Mouse (Mus musculus): ENCODE measurements around the gene Msmb. TPM values are rescaled to one million over a fixed set of nuclear protein-coding genes. Genes with fewer than 3 reads are reported as not detected.
"Not testable (repeated sequence)": the region's sequence is repeated elsewhere in the genome, so short reads cannot be mapped to it uniquely, and the experiment has no call there.

Msmb gene
- polyA plus RNA-seq, 1 experiment from 2014 or later: not detected

DNA sequence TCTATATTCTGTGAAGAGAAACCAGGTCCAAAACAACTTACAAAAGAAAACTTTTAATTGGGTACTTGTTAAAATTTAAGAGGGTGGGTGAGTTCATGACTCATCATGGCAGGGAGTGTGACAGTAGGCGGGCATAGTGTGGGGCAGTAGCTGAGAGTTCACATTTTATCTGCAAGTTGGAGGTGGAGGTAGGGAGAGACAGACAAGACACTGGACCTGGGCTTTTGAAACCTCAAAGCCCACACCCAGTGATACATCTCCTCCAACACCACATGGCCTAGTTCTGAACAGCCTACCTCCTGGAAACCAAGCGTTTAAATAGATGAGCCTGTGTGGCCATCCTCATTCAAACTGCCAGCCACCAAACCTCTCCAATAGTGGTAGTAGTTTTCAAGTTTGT lies 33.5 kb downstream of the Msmb start:
- no peak for TF ChIP-seq CTCF (IDR thresholded peaks at IDR 0.05)
- ChIA-PET CTCF (no interaction called here), POLR2A (no interaction called here)
- no peaks in the 10 kb centered on the region for H3K27me3 ChIP-seq
- DNase-seq (ENCODE audit: low read depth, low spot score) (no peak), ATAC-seq (no peak)
- in situ Hi-C loops (cut with MboI; ENCODE audit: low pct_unique_long_range_greater_than_20kb): no loop called here

DNA sequence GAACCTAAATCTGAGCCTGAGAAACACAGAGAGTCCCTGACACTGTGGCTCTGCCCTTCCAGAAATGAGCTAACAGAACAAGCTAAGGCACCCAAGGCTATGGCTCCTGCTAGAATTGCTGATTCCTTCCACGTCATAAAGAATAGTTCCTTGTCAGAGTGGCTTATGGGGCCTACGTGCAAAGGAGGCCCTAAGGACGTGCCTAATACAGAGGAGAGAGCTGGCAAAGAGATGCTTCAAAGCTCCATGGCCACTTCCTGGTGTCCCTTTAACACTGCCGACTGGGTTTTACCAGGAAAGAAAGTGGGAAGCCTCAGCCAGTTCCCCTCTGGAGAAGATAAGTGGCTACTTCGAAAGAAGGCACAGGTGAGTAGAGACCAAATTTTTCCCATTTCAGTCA lies 34.8 kb downstream of the Msmb start:
- ATAC-seq; CTCF ChIA-PET; H3K27me3 ChIP-seq; DNase-seq (ENCODE audit: low read depth, low spot score); in situ Hi-C loops (cut with MboI; ENCODE audit: low pct_unique_long_range_greater_than_20kb): not testable (repeated sequence)
- POLR2A ChIA-PET: interaction anchor here (0.7 kb wide), 1 partner anchor 22 kb away, joined by 4 read pairs; no protein-coding TSS in a partner anchor

DNA sequence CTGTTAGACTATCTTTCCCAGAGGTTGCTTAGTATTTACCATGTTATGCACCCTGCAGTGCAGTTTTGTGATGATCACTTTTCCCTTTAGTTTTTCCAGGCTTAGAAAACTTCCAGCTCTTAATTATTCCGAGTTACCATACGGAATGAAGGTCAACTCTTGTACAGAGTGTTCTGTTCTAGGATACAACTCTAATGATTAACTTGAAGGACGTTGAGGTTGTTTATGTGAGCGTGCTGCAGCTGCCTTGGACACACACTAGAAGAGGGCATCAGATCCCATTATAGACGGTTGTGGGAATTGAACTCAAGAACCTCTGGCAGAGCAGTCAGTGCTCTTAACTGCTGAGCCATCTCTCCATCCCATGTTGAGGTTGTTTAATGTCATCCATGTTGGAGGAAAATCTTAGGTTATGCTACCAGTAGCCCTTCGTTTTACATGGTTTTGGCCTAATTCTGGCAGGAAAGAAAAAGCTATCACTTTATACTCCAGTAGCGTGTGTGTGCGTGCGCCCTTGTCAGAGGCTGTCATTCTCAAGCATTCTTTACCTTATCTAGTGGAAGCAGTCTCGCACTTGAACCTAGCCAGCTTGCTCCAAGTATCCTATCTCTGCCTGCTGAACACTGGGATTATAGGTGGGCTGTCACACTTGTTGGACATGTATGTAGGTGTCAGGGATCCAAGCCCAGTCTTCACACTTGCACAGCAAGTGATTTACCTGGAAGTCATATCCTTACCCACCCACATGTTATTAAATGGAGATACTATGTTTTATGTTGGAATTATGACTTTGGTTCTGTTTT lies 37.8 kb downstream of the Msmb start:
- DNase-seq (ENCODE audit: low read depth, low spot score) (no peak), ATAC-seq (no peak)
- POLR2A ChIA-PET: no interaction called here
- TF ChIP-seq CTCF (IDR thresholded peaks at IDR 0.05): no peak
- no peaks in the 10 kb centered on the region for H3K27me3 ChIP-seq
- in situ Hi-C loops (cut with MboI; ENCODE audit: low pct_unique_long_range_greater_than_20kb): no loop called here
- CTCF ChIA-PET: interaction anchor here (1.2 to 1.6 kb wide), 2 partner anchors 11 to 14 kb away, joined by 3 to 4 read pairs; no protein-coding TSS in a partner anchor

DNA sequence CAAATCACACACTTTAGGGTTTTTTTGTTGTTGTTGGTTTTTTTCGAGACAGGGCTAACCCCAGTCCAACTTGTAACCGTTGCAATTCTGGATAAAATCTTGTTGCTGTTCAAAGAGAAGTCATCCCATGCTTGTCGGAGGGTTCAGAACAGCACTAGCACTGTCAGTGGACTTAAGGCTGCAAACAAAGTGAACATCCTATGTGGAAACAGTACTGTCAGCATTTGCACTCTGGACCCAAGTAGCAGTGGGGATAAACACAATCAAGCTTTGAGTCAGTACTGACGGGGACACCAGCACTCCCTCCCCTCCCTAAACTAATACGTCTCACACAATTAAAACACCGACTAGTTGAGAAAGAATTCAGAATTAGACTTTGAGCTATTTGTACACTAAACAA lies 39.0 kb downstream of the Msmb start:
- in situ Hi-C loops (cut with MboI; ENCODE audit: low pct_unique_long_range_greater_than_20kb): no loop called here
- TF ChIP-seq CTCF (IDR thresholded peaks at IDR 0.05): no peak
- no peaks in the 10 kb centered on the region for H3K27me3 ChIP-seq
- no peak for DNase-seq (ENCODE audit: low read depth, low spot score)
- ATAC-seq: no peak
- ChIA-PET POLR2A (interaction anchor here (0.6 kb wide), 2 partner anchors 16 to 227 kb away, joined by 3 to 4 read pairs; no protein-coding TSS in a partner anchor), CTCF (interaction anchor here (1.1 to 1.4 kb wide), 3 partner anchors 10 to 21 kb away, joined by 3 to 5 read pairs (median 3); partner anchors contain the start of gene Ncoa4)

DNA sequence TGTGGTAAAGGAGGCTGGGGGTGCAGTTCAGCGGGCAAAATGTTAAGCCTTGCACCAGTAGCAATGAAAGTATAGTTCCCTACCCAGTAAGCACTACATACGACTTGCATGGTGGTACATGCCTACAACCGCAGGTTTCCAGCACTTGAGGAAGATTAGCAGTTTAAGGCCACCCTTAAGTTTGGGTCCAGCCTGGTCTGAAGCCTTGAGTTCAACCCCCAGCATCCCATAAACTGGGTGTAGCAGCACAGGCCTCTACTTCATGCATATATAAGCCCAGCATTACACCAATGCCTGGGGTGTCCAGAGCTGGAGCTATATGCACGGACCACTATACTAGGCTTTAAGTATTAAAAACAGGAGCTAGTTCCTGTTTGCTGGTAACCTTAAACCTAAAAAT lies 42.0 kb downstream of the Msmb start:
- DNase-seq (ENCODE audit: low read depth, low spot score) (no peak), ATAC-seq (no peak)
- CTCF ChIA-PET: interaction anchor here (1.7 to 1.9 kb wide), 2 partner anchors 9 to 15 kb away, joined by 4 to 9 read pairs; no protein-coding TSS in a partner anchor
- H3K27me3 ChIP-seq: no peaks in the 10 kb centered on the region
- POLR2A ChIA-PET: no interaction called here
- in situ Hi-C loops (cut with MboI; ENCODE audit: low pct_unique_long_range_greater_than_20kb): no loop called here
- no peak for TF ChIP-seq CTCF (IDR thresholded peaks at IDR 0.05)

DNA sequence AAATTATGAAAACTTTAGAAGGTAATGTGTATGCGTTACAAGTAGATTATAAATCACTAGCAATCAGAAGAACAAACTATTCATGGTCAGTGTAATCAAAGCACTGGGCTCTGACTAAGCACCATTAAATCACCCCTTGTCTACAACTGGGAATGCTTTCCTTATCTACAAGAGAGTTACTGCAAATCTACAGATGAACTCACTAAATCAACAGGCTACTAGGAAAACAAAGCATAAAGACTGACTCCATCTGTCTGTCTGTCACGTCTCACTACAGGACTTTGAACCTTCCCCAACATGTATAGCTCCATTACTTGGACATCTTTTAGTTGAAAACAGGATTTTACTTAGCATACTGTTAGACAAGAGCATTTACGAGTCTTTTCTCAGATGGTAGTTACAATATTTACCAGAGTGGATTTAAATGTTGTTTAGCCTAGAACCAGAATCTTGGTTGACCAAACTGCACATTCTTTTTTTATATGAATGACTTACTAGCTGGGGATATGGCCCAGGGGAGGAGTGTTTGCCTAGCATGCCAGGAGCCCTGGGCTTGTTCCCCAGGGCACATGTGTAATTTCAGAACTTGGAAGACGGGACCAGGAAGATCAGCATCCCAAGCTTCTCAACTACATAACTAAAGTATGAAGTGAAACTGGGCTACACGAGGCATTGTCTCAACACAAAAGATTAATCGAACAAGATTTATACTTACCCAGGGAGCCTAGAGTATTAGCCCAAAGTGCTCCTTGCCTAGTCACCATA lies 49.0 kb downstream of the Msmb start:
- TF ChIP-seq CTCF (IDR thresholded peaks at IDR 0.05): no peak

DNA sequence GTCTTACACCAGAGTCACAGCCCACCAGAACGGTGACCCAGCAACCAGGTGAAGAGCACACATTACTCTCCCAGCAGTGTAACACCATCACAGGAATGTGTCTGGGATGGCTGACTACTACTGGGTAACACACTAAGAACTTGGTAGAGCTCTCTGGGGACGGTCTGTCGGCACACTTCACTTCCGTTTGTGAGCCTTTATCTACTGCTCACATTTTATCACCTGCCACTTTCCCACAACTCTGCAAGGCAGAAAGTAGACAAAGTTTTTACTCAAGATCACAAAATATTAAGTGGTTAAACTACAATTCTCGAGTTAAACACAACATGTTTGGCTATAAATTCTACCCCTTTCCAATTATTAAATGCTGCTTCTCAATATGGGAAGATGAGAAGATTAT lies 50.1 kb downstream of the Msmb start:
- H3K27me3 ChIP-seq: no peaks in the 10 kb centered on the region
- TF ChIP-seq CTCF (IDR thresholded peaks at IDR 0.05): no peak
- ATAC-seq (no peak), DNase-seq (ENCODE audit: low read depth, low spot score) (no peak)
- in situ Hi-C loops (cut with MboI; ENCODE audit: low pct_unique_long_range_greater_than_20kb): no loop called here
- ChIA-PET POLR2A (no interaction called here), CTCF (interaction anchor here (0.8 to 2.6 kb wide), 12 partner anchors 8 to 106 kb away, joined by 3 to 9 read pairs (median 5); partner anchors contain the start of genes Dph3 and Oxnad1)

More for the DNA sequence above, 49.0 kb downstream of the Msmb start:
- ChIA-PET POLR2A (no interaction called here), CTCF (interaction anchor here (0.7 to 2.6 kb wide), 4 partner anchors 9 to 38 kb away, joined by 3 to 9 read pairs (median 4); no protein-coding TSS in a partner anchor)
- DNase-seq (ENCODE audit: low read depth, low spot score): no peak
- ATAC-seq: no peak
- in situ Hi-C loops (cut with MboI; ENCODE audit: low pct_unique_long_range_greater_than_20kb): no loop called here
- H3K27me3 ChIP-seq: no peaks in the 10 kb centered on the region

DNA sequence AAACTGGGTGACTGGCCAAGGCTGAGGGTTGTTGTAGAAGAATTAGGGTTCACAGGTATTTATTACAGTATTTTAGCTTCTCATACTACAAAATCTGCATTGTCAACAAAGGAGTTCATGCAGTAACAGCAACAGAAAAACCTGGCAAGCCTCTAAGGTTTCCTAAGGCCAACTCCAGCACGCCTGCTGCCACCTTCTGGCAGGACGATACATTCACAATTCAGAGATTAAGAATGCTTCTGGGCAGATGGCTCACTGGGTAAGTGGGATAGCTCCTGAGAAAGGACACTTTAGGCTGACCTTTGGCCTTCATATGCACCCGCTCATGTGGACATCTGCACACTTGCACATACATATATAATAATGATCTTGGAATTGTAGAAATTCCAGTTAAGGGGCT lies 50.6 kb downstream of the Msmb start:
- CTCF ChIA-PET: interaction anchor here (0.8 to 2.6 kb wide), 13 partner anchors 9 to 107 kb away, joined by 3 to 9 read pairs (median 5); partner anchors contain the start of genes Dph3 and Oxnad1
- in situ Hi-C loops (cut with MboI; ENCODE audit: low pct_unique_long_range_greater_than_20kb): no loop called here
- TF ChIP-seq CTCF (IDR thresholded peaks at IDR 0.05): no peak
- no peaks in the 10 kb centered on the region for H3K27me3 ChIP-seq
- no peak for ATAC-seq
- DNase-seq (ENCODE audit: low read depth, low spot score): peak; percentile 7
- POLR2A ChIA-PET: interaction anchor here (1.3 kb wide), 1 partner anchor 29 kb away, joined by 4 read pairs; no protein-coding TSS in a partner anchor

DNA sequence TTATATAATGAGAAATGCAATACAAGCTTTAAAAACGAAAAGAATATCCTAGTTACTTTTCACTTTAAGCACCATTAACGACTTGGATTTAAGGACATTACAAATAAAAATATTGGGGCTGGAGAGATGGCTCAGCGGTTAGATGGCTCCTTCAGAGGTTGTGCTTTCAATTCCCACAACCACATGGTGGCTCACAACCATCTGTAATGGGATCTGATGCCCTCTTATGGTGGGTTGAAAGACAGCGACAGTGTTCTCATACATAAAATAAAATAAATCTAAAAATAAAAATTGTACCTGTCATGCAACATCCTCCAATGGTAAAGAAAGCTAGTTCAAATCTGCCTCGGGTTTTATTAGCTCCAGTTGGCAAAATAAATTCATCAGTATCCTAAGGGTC lies 51.7 kb downstream of the Msmb start:
- ATAC-seq; DNase-seq (ENCODE audit: low read depth, low spot score); H3K27me3 ChIP-seq; in situ Hi-C loops (cut with MboI; ENCODE audit: low pct_unique_long_range_greater_than_20kb): not testable (repeated sequence)
- ChIA-PET POLR2A (interaction anchor here (0.6 to 1.3 kb wide), 3 partner anchors 23 to 793 kb away, joined by 4 read pairs; no protein-coding TSS in a partner anchor), CTCF (interaction anchor here (0.8 to 2.4 kb wide), 10 partner anchors 10 to 62 kb away, joined by 3 to 9 read pairs (median 4); no protein-coding TSS in a partner anchor)

DNA sequence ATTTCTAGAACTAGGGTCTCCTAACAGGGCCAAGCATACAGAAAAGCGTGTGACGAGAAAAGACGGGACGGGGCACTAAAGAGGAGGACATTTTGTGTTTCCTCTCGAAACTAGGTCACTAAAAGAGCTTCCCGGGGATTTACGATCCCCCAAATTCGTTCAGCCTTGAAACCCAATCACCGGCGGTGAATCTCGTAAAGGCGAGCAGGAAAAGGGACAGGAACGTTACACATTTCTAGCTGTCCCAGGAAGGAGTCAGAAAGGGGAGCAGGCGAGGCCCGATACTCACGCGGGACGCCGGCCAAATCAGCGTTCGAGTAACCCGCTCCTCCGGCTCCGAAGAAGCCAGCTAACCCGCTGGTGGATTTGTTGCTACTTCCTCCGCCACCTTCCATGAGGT lies 59.5 kb downstream of the Msmb start:
- TF ChIP-seq CTCF (IDR thresholded peaks at IDR 0.05): no peak
- peak; percentile 29 for ATAC-seq
- in situ Hi-C loops (cut with MboI; ENCODE audit: low pct_unique_long_range_greater_than_20kb): no loop called here
- ChIA-PET POLR2A (no interaction called here), CTCF (no interaction called here)
- H3K27me3 ChIP-seq: no peaks in the 10 kb centered on the region
- peak; percentile 6 for DNase-seq (ENCODE audit: low read depth, low spot score)
